Mouse (Mus musculus) midbrain, embryonic 10.5 days (tissue): ENCODE data around the gene Gm1113. TPM values are rescaled to one million over a fixed set of nuclear protein-coding genes. Genes with fewer than 3 reads are reported as not detected.

Experiments used
- DNase-seq: peaks from one replicate; pipeline ENCODE4 v3.0.0-alpha.2; 2017; ENCODE audit warnings: low spot score
- H3K27ac ChIP-seq: fragments of 300-500 bp; sonication (generic); replicated peaks from 2 replicates; pipeline ENCODE4 v1.5.1; 2016; ENCODE audit warnings: mild to moderate bottlenecking
- H3K27me3 ChIP-seq: fragments of 300-500 bp; sonication (generic); 2 replicates; pipeline ENCODE4 v1.6.1; 2016; ENCODE audit warnings: low read depth, mild to moderate bottlenecking; ENCODE audit not compliant: poor library complexity, severe bottlenecking
- H3K36me3 ChIP-seq: fragments of 300-500 bp; sonication (generic); 2 replicates; pipeline ENCODE4 v1.6.1; 2016; ENCODE audit warnings: mild to moderate bottlenecking, moderate library complexity
- H3K4me1 ChIP-seq: fragments of 300-500 bp; sonication (generic); 2 replicates; pipeline ENCODE4 v1.6.1; 2016
- H3K4me3 ChIP-seq: fragments of 300-500 bp; sonication (generic); 2 replicates; pipeline ENCODE4 v1.5.1; 2016; ENCODE audit warnings: mild to moderate bottlenecking, moderate library complexity
- H3K9me3 ChIP-seq: fragments of 300-500 bp; sonication (generic); replicated peaks from 2 replicates; pipeline ENCODE4 v1.6.1; 2016; ENCODE audit warnings: mild to moderate bottlenecking
- WGBS: fragments of 180-500 bp; shearing (Covaris S2); methylation state at CpG from one replicate; pipeline ENCODE4 v1.1.7; 2016; 5-methylcytosine and 5-hydroxymethylcytosine counted together
- polyA plus RNA-seq: library from polyadenylated mRNA; unstranded; fragments of >200 nt; fragmentation: Nextera tagmentation; extraction: Ambion mirVana; gene quantifications from 2 replicates; pipeline ENCODE4 v1.2.1, GENCODE M21; 2016

Gene Gm1113
- polyA plus RNA-seq, 1 experiment from 2014 or later = not detected

DNA sequence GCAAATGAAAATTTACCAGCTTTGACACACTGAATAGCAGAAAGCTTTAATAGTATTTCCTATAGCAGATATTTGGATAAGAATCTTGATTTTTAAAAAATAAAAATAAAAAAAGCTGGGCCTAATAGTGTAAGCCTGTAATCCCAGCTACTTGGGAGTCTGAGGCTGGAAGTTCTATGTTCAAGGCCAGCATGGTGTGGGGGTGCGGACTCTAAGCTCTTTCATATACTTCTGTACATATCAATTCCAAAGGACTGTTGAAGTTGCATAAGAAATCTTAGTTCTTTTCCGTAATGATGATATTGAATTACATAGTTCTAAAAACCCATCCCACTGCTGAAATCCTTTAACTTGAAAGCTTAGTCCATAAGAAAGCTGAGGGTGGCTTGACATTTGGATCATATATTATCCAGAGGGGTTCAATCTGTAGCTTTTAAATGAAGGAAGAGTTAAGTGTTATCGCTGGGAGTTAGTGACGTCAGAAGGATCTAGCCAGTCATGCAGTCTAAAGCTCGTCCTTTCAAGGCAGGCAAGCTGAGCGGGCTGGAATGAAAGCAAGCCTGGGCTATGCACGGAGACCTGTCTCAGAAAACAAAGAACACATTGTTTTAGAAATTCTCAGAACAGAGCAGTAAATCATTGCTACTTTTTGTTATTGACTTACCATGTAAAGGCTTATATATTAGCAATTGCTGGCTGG lies 24.9 kb downstream of the Gm1113 start:
- Histone ChIP-seq H3K4me3 (no peak overlapping the region), H3K9me3 (no peaks in the 10 kb centered on the region), H3K36me3 (peaks cover 90% of the 10 kb centered on the region), H3K4me1 (no peaks in the 10 kb centered on the region), H3K27ac (no peak overlapping the region), H3K27me3 (no peaks in the 10 kb centered on the region)
- DNase-seq = no peak
- WGBS = 62% methylated on average over 7 of the region's 7 CpGs

- peaks cover 95% of the 10 kb centered on the region for H3K36me3 ChIP-seq
- H3K27me3 ChIP-seq = no peaks in the 10 kb centered on the region
- no peak overlapping the region for H3K27ac ChIP-seq
- no peak for DNase-seq
- no peak overlapping the region for H3K4me3 ChIP-seq
- 88% methylated on average over 11 of the region's 11 CpGs for WGBS
- no peaks in the 10 kb centered on the region for H3K4me1 ChIP-seq
- H3K9me3 ChIP-seq = no peaks in the 10 kb centered on the region
Observed at GRCm38 (mm10) chr9:35491109-35491866, 26.8 kb downstream of the Gm1113 start.

DNA sequence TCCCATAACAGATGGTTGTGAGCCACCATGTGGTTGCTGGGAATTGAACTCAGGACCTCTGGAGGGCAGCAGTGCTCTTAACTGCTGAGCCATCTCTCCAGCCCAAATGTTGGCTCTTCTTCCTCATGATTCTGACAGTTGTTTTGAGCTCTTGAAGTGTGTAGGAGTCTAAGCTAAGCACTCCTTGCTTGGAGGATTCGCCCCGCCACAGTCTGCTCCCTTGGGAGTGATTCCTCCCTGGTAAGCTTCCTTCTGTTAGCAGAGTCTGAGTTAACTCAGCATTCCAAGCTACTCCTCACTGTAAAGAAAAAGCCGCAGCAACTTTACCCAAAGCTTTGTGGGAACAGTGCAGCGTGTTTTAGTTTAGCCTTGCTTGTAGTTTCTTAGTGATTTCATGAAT lies 29.6 kb downstream of the Gm1113 start:
- Histone ChIP-seq H3K4me1 (no peaks in the 10 kb centered on the region), H3K4me3 (no peak overlapping the region), H3K36me3 (peaks cover 94% of the 10 kb centered on the region), H3K9me3 (no peaks in the 10 kb centered on the region), H3K27ac (no peak overlapping the region), H3K27me3 (no peaks in the 10 kb centered on the region)
- DNase-seq = no peak
- WGBS = 94% methylated on average over 4 of the region's 4 CpGs

GRCm38 (mm10) chr9:35486616-35487015 lies 31.5 kb downstream of the Gm1113 start:
- DNase-seq = no peak
- 89% methylated on average over 13 of the region's 13 CpGs for WGBS
- H3K9me3 ChIP-seq = no peaks in the 10 kb centered on the region
- H3K27me3 ChIP-seq = no peaks in the 10 kb centered on the region
- H3K4me1 ChIP-seq = no peaks in the 10 kb centered on the region
- H3K4me3 ChIP-seq = no peak overlapping the region
- H3K36me3 ChIP-seq = peaks cover 97% of the 10 kb centered on the region
- H3K27ac ChIP-seq = no peak overlapping the region

DNA sequence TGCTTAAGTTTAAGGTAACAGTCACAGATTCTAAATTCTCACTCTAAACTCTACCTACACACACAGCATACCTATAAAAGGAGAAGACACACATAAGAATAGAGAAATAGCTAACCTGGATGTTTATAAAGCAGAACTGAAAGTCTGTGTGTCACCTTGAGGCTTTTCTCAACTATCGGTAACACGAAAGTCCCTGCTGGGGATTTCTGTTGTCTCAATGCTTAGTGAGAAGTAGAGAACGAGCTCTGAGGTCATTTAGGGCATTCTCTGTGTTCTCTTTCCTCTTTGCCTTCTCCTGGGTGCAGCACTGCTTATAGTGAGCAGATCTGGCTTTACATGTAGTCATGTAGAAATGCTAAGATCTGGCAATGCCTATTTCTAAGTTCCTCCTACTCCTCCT lies 34.1 kb downstream of the Gm1113 start:
- no peaks in the 10 kb centered on the region for H3K4me1 ChIP-seq
- WGBS = 90% methylated on average over 3 of the region's 3 CpGs
- H3K36me3 ChIP-seq = peaks cover 97% of the 10 kb centered on the region
- no peak for DNase-seq
- H3K27me3 ChIP-seq = no peaks in the 10 kb centered on the region
- H3K4me3 ChIP-seq = no peak overlapping the region
- no peak overlapping the region for H3K27ac ChIP-seq
- H3K9me3 ChIP-seq = no peaks in the 10 kb centered on the region

DNA sequence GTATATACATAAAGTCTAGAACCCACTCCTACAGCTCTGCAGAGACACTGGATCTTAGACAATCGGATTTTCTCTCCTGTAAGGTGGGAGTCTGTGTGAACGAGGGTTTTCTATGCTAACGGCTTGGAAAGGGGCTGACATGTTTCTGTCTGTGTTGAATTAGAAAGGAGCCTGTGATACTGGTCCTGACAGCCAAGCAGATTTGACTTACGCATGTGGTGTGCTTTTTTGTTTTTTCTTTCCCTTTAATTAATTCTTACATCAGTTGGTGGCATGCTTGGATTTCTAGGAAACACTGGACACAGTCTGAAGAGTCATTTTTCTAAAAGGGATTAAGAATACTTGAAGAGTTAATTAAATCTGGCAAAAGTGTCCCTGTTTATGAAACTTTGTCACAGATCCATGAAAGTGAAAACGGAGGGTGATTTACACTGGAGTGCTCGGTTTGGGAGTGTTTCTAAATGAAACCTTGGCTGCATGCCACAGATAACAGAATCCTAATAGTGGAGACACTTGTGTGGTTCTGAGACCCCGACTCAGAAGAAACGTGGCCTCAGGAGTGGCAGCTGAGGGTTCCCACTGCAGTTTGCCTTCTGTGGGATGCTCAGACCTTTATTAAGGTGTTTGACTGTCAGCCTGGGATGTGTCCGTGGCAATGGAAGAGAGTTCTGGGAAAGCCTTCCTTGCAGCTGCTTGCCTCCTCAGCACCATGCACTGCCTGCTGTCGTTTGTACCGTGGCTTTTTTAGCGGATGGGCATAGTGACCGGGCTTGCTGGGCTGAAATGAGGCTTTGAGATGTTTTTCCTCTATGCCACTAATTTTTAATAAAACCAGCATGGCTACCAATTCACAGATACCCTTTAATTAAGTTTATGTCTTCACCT lies 35.8 kb downstream of the Gm1113 start:
- H3K27ac ChIP-seq = no peak overlapping the region
- no peak overlapping the region for H3K4me3 ChIP-seq
- no peak for DNase-seq
- peaks cover 97% of the 10 kb centered on the region for H3K36me3 ChIP-seq
- WGBS = 90% methylated on average over 13 of the region's 13 CpGs
- no peaks in the 10 kb centered on the region for H3K27me3 ChIP-seq
- H3K4me1 ChIP-seq = no peaks in the 10 kb centered on the region
- no peaks in the 10 kb centered on the region for H3K9me3 ChIP-seq

- no peaks in the 10 kb centered on the region for H3K9me3 ChIP-seq
- H3K4me1 ChIP-seq = no peaks in the 10 kb centered on the region
- H3K27ac ChIP-seq = no peak overlapping the region
- peaks cover 95% of the 10 kb centered on the region for H3K36me3 ChIP-seq
- 93% methylated on average over 6 of the region's 6 CpGs for WGBS
- no peak overlapping the region for H3K4me3 ChIP-seq
- H3K27me3 ChIP-seq = no peaks in the 10 kb centered on the region
- DNase-seq = no peak
Observed at GRCm38 (mm10) chr9:35479456-35479855, 38.6 kb downstream of the Gm1113 start.

DNA sequence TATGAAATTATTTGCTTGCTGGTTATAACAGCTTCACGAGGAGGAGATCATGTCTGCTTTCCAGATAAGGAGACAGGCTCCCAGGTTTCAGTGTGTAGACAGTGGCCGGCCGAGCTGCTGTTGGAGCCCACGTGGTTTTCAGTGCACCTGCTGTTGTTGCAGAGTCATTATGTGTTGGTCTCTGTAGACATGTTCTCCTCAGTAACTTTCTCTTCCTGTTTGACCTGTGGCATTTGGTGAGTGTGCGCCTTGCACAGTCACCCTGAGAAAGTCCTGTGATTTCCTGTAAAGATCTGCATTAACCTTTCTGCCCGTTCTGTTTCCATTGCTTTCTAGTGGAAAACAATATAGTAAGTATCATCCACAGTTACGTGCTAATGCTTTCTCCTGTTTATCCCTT lies 42.7 kb downstream of the Gm1113 start:
- Histone ChIP-seq H3K27ac (no peak overlapping the region), H3K9me3 (no peaks in the 10 kb centered on the region), H3K4me3 (no peak overlapping the region), H3K4me1 (no peaks in the 10 kb centered on the region), H3K27me3 (no peaks in the 10 kb centered on the region), H3K36me3 (peaks cover 95% of the 10 kb centered on the region)
- WGBS = 92% methylated on average over 7 of the region's 7 CpGs
- no peak for DNase-seq

- Histone ChIP-seq H3K4me1 (no peaks in the 10 kb centered on the region), H3K36me3 (peaks cover 97% of the 10 kb centered on the region), H3K27ac (no peak overlapping the region), H3K27me3 (no peaks in the 10 kb centered on the region), H3K4me3 (no peak overlapping the region), H3K9me3 (no peaks in the 10 kb centered on the region)
- DNase-seq = no peak
- WGBS = 92% methylated on average over 10 of the region's 10 CpGs
Observed at GRCm38 (mm10) chr9:35474104-35474724, 43.9 kb downstream of the Gm1113 start.

GRCm38 (mm10) chr9:35468913-35469312 lies 49.2 kb downstream of the Gm1113 start:
- DNase-seq = no peak
- Histone ChIP-seq H3K27me3 (no peaks in the 10 kb centered on the region), H3K36me3 (peaks cover 75% of the 10 kb centered on the region), H3K9me3 (no peaks in the 10 kb centered on the region), H3K27ac (no peak overlapping the region), H3K4me1 (no peaks in the 10 kb centered on the region), H3K4me3 (no peak overlapping the region)

- H3K36me3 ChIP-seq = peaks cover 73% of the 10 kb centered on the region
- H3K4me1 ChIP-seq = no peaks in the 10 kb centered on the region
- H3K9me3 ChIP-seq = no peaks in the 10 kb centered on the region
- no peak overlapping the region for H3K27ac ChIP-seq
- no peak for DNase-seq
- 77% methylated on average over 8 of the region's 8 CpGs for WGBS
- no peaks in the 10 kb centered on the region for H3K27me3 ChIP-seq
- no peak overlapping the region for H3K4me3 ChIP-seq
Observed at GRCm38 (mm10) chr9:35467264-35467817, 50.7 kb downstream of the Gm1113 start.

DNA sequence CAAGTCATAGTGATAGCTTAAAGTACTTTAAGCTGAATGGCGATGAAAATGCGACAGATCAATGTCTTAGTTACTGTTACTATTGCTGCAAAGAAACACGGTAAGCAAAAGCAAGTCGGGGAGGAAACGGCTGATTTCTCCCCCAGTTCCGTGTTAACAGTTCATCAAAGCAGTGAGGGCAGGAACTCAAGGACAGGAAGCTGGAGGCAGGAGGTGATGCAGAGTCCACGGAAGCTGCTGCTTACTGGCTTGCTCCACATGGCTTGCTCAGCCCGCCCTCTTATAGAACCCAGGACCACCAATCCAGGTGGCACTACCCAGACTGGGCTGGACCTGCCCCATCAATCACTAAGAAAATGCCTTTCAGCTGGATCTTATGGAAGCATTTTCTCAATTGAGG lies 58.5 kb downstream of the Gm1113 start:
- 91% methylated on average over 8 of the region's 8 CpGs for WGBS
- H3K27ac ChIP-seq = no peak overlapping the region
- H3K4me1 ChIP-seq = no peaks in the 10 kb centered on the region
- DNase-seq = no peak
- peaks cover 89% of the 10 kb centered on the region for H3K36me3 ChIP-seq
- H3K27me3 ChIP-seq = no peaks in the 10 kb centered on the region
- no peak overlapping the region for H3K4me3 ChIP-seq
- H3K9me3 ChIP-seq = no peaks in the 10 kb centered on the region
